In genomic region chr11:95121161-95122099, GRCm38 (mm10) we compare ENCODE assay signal across 10 mouse cellular contexts. TPM values are rescaled to one million over a fixed set of nuclear protein-coding genes. Genes with fewer than 3 reads are reported as not detected.
DNase-seq lines count a peak whose midpoint lies in the region; ATAC-seq lines count a peak whose summit lies in the region.
"Had no signal": no experiment of that assay in that cellular context is flagged by ENCODE, and none has a peak within 500 bp of the region (broad histone marks: within the 10 kb centered on the region; RNA-seq: fewer than 3 reads in every experiment).

No protein-coding gene starts in this region.

- peak overlapping the region; percentile 76 for H3K4me2 ChIP-seq in heart, embryonic 14.5 days (ENCODE audit: low read length)
- H3K4me2 ChIP-seq in embryonic facial prominence, embryonic 13.5 days: peak overlapping the region; percentile 75
- peak overlapping the region; percentile 87 for H3K4me2 ChIP-seq in hindbrain, embryonic 15.5 days
- H3K4me2 ChIP-seq in midbrain, embryonic 16.5 days (ENCODE audit: low read length): peak overlapping the region; percentile 48

- ATAC-seq in heart, embryonic 14.5 days (ENCODE audit: insufficient number of reproducible peaks, insufficient read depth, low FRiP score, low read depth): no peak
- ATAC-seq in embryonic facial prominence, embryonic 13.5 days (ENCODE audit: insufficient number of reproducible peaks, insufficient read depth, low FRiP score, low TSS enrichment, low read depth): no peak
- no peak for ATAC-seq in hindbrain, embryonic 15.5 days (ENCODE audit: low FRiP score, low read depth)
- ATAC-seq in midbrain, embryonic 16.5 days: no peak

- DNase-seq in heart, postnatal 25 days (ENCODE audit: low spot score): no peak
- DNase-seq in left cerebral cortex, adult 18-20 months (ENCODE audit: low spot score in 2 of 2): no peak
- DNase-seq in left cerebral cortex, postnatal 25 days (ENCODE audit: low spot score in 2 of 2): no peak
- DNase-seq in left cerebral cortex, postnatal 36 days (ENCODE audit: low spot score in 2 of 2): no peak

- intact Hi-C loops in heart, postnatal 25 days (cut with DNase I): no loop called here
- intact Hi-C loops in left cerebral cortex, postnatal 25 days (cut with DNase I): no loop called here
- intact Hi-C loops in left cerebral cortex, postnatal 36 days (cut with DNase I): no loop called here

- H3K27me3 ChIP-seq in heart, embryonic 14.5 days (ENCODE audit: control insufficient read depth, insufficient read depth, low read length): peaks cover 87% of the 10 kb centered on the region
- peaks cover 88% of the 10 kb centered on the region for H3K27me3 ChIP-seq in embryonic facial prominence, embryonic 13.5 days
- H3K27me3 ChIP-seq in hindbrain, embryonic 15.5 days: peaks cover 70% of the 10 kb centered on the region
- peaks cover 69% of the 10 kb centered on the region for H3K27me3 ChIP-seq in midbrain, embryonic 16.5 days (ENCODE audit: control insufficient read depth, insufficient read depth, low read depth, low read length)

- no peaks in the 10 kb centered on the region for H3K36me3 ChIP-seq in heart, embryonic 14.5 days (ENCODE audit: control insufficient read depth, insufficient read depth, low read length)
- peaks cover 8% of the 10 kb centered on the region; the same call in 1 of the 2 replicates for H3K36me3 ChIP-seq in embryonic facial prominence, embryonic 13.5 days
- H3K36me3 ChIP-seq in hindbrain, embryonic 15.5 days: no peaks in the 10 kb centered on the region
- no peaks in the 10 kb centered on the region for H3K36me3 ChIP-seq in midbrain, embryonic 16.5 days (ENCODE audit: control insufficient read depth, insufficient read depth, low read length)

- WGBS in heart, embryonic 14.5 days: 3% methylated on average over 63 of the region's 63 CpGs
- under 1% methylated on average over 59 of the region's 63 CpGs for WGBS in embryonic facial prominence, embryonic 13.5 days
- 2% methylated on average over 63 of the region's 63 CpGs for WGBS in hindbrain, embryonic 15.5 days
- under 1% methylated on average over 60 of the region's 63 CpGs for WGBS in midbrain, embryonic 16.5 days

- no peak overlapping the region for H3K27ac ChIP-seq in heart, embryonic 14.5 days (replicated peaks in 1 of 2; ENCODE audit: control insufficient read depth in 1 of 2, insufficient read depth in 1 of 2, low read depth in 2 of 2, low read length in 2 of 2)
- peak overlapping the region; percentile 45; the same call in 1 of the 2 replicates for H3K27ac ChIP-seq in embryonic facial prominence, embryonic 13.5 days
- no peak overlapping the region for H3K27ac ChIP-seq in hindbrain, embryonic 15.5 days (replicated peaks)
- H3K27ac ChIP-seq in midbrain, embryonic 16.5 days (ENCODE audit: low read length): no peak overlapping the region

- H3K4me1 ChIP-seq in heart, embryonic 14.5 days (ENCODE audit: control insufficient read depth in 2 of 2, insufficient read depth in 2 of 2, low read length in 2 of 2): peaks cover 8 to 13% of the 10 kb centered on the region in 2 experiments; a peak in 3 of 4 replicates
- peaks cover 55% of the 10 kb centered on the region for H3K4me1 ChIP-seq in embryonic facial prominence, embryonic 13.5 days
- H3K4me1 ChIP-seq in hindbrain, embryonic 15.5 days (replicated peaks): peaks cover 25% of the 10 kb centered on the region
- H3K4me1 ChIP-seq in midbrain, embryonic 16.5 days (ENCODE audit: control insufficient read depth, insufficient read depth, low read length): peaks cover 19% of the 10 kb centered on the region

- H3K9ac ChIP-seq in heart, embryonic 14.5 days (ENCODE audit: low read length): peak overlapping the region; percentile 47; the same call in 1 of the 2 replicates
- H3K9ac ChIP-seq in embryonic facial prominence, embryonic 13.5 days: peak overlapping the region; percentile 72
- H3K9ac ChIP-seq in hindbrain, embryonic 15.5 days: no peak overlapping the region
- no peak overlapping the region for H3K9ac ChIP-seq in midbrain, embryonic 16.5 days (ENCODE audit: low read depth, low read length)

- H3K4me3 ChIP-seq in heart, embryonic 14.5 days (ENCODE audit: control insufficient read depth in 1 of 2, insufficient read depth in 1 of 2, low read depth in 1 of 2, low read length in 2 of 2): peak overlapping the region; percentile 36
- H3K4me3 ChIP-seq in embryonic facial prominence, embryonic 13.5 days: peak overlapping the region; percentile 59
- H3K4me3 ChIP-seq in hindbrain, embryonic 15.5 days: peak overlapping the region; percentile 14
- peak overlapping the region; percentile 22 for H3K4me3 ChIP-seq in midbrain, embryonic 16.5 days (ENCODE audit: low read depth, low read length)

- no peaks in the 10 kb centered on the region for H3K9me3 ChIP-seq in heart, embryonic 14.5 days (ENCODE audit: control insufficient read depth, low read length)
- H3K9me3 ChIP-seq in embryonic facial prominence, embryonic 13.5 days: no peaks in the 10 kb centered on the region
- H3K9me3 ChIP-seq in hindbrain, embryonic 15.5 days: no peaks in the 10 kb centered on the region
- H3K9me3 ChIP-seq in midbrain, embryonic 16.5 days (replicated peaks; ENCODE audit: control insufficient read depth, low read length, poor library complexity, severe bottlenecking): no peaks in the 10 kb centered on the region

RNA-seq across cellular contexts. Expression of gene Dlx3, which starts 1.5 kb away (rescaled TPM):
- not detected in 2 replicates for polyA plus RNA-seq in heart, embryonic 14.5 days (2014; fragmentation: Nextera tagmentation; extraction: Ambion mirVana)
- not detected for total RNA-seq in heart, postnatal 25 days (2021)
- 21.5 and 30.8 TPM in 2 replicates for polyA plus RNA-seq in embryonic facial prominence, embryonic 13.5 days (2015; fragmentation: Nextera tagmentation; extraction: Ambion mirVana)
- polyA plus RNA-seq in hindbrain, embryonic 15.5 days (2015; fragmentation: Nextera tagmentation; extraction: Ambion mirVana): 0.19 and 0.54 TPM in 2 replicates
- 0.22 and 0.38 TPM in 2 replicates for polyA plus RNA-seq in midbrain, embryonic 16.5 days (2015; fragmentation: Nextera tagmentation; extraction: Ambion mirVana)
- not detected for total RNA-seq in left cerebral cortex, adult 18-20 months (2021)
- not detected for total RNA-seq in left cerebral cortex, postnatal 25 days (2021)
- not detected for total RNA-seq in left cerebral cortex, postnatal 36 days (2021)
- polyA plus RNA-seq: cortical plate, adult 2 months; liver, embryonic 16.5 days had no signal

RNA-seq across cellular contexts. Expression of gene Dlx4, which starts 24.6 kb away (rescaled TPM):
- polyA plus RNA-seq in heart, embryonic 14.5 days (2014; fragmentation: Nextera tagmentation; extraction: Ambion mirVana): not detected in 2 replicates
- total RNA-seq in heart, postnatal 25 days (2021): under 1 TPM in 1 of 2 experiments, not detected in 1; 0.11 TPM
- 3.0 and 3.8 TPM in 2 replicates for polyA plus RNA-seq in embryonic facial prominence, embryonic 13.5 days (2015; fragmentation: Nextera tagmentation; extraction: Ambion mirVana)
- not detected in 2 replicates for polyA plus RNA-seq in hindbrain, embryonic 15.5 days (2015; fragmentation: Nextera tagmentation; extraction: Ambion mirVana)
- polyA plus RNA-seq in midbrain, embryonic 16.5 days (2015; fragmentation: Nextera tagmentation; extraction: Ambion mirVana): 0.36 TPM in 1 of 2 replicates, not detected in the other
- under 1 TPM; 0.19 to 0.21 TPM for total RNA-seq in left cerebral cortex, adult 18-20 months (2021)
- total RNA-seq in left cerebral cortex, postnatal 25 days (2021): not detected
- total RNA-seq in left cerebral cortex, postnatal 36 days (2021): not detected

RNA-seq across cellular contexts. Expression of gene Itga3, which starts 44.8 kb away (rescaled TPM):
- 9.4 TPM in 2 replicates for polyA plus RNA-seq in heart, embryonic 14.5 days (2014; fragmentation: Nextera tagmentation; extraction: Ambion mirVana)
- total RNA-seq in heart, postnatal 25 days (2021): 10 to 100 TPM; 10.8 to 11.7 TPM
- polyA plus RNA-seq in embryonic facial prominence, embryonic 13.5 days (2015; fragmentation: Nextera tagmentation; extraction: Ambion mirVana): 7.0 and 9.2 TPM in 2 replicates
- polyA plus RNA-seq in hindbrain, embryonic 15.5 days (2015; fragmentation: Nextera tagmentation; extraction: Ambion mirVana): 17.9 and 19.8 TPM in 2 replicates
- polyA plus RNA-seq in midbrain, embryonic 16.5 days (2015; fragmentation: Nextera tagmentation; extraction: Ambion mirVana): 13.7 and 16.6 TPM in 2 replicates
- total RNA-seq in left cerebral cortex, adult 18-20 months (2021): 10 to 100 TPM; 17.2 to 19.3 TPM
- total RNA-seq in left cerebral cortex, postnatal 25 days (2021): 10 to 100 TPM; 13.8 to 14.5 TPM
- 10 to 100 TPM; 15.2 to 16.2 TPM for total RNA-seq in left cerebral cortex, postnatal 36 days (2021)

Comparison
In these comparisons a context has a peak if more than half of its experiments do, and no peak if none do; other contexts are left out.
1. H3K9ac ChIP-seq: peak in heart, embryonic 14.5 days (single experiment) and embryonic facial prominence, embryonic 13.5 days (single experiment); none in hindbrain, embryonic 15.5 days (single experiment) and midbrain, embryonic 16.5 days (single experiment).
2. Peak in every context shown above with its lines, with median percentiles within 50 percentile points of each other: H3K4me2 ChIP-seq and H3K4me3 ChIP-seq.